Mouse (Mus musculus) brown adipose tissue, adult 24 weeks (tissue): ENCODE data around the gene Kcnip1. TPM values are rescaled to one million over a fixed set of nuclear protein-coding genes. Genes with fewer than 3 reads are reported as not detected.

Source experiments
- H3K27ac ChIP-seq: fragments of 200-500 bp; replicated peaks from 2 replicates; pipeline ENCODE4 v1.5.1; 2012; ENCODE audit warnings: low read depth, mild to moderate bottlenecking, low read length
- H3K4me1 ChIP-seq: fragments of 200-500 bp; 2 replicates; pipeline ENCODE4 v1.6.1; 2012; ENCODE audit warnings: low read length, mixed read lengths; ENCODE audit not compliant: control insufficient read depth, insufficient read depth, insufficient read length
- H3K4me3 ChIP-seq: fragments of 200-500 bp; 2 replicates; pipeline ENCODE4 v1.5.1; 2012; ENCODE audit warnings: low read depth, mild to moderate bottlenecking, low read length, moderate library complexity; ENCODE audit not compliant: insufficient read depth
- polyA plus RNA-seq: library from polyadenylated mRNA; stranded (reverse); fragments of >200 nt; gene quantifications from 2 replicates; pipeline ENCODE4 v1.2.4, GENCODE M21; 2012; ENCODE audit not compliant: missing spikeins, insufficient read depth, insufficient read length

Kcnip1 gene
- polyA plus RNA-seq, 1 experiment, result not detected

GRCm38 (mm10) chr11:33962688-33963407 lies 30.1 kb downstream of the Kcnip1 start, which contains the start of gene Kcnmb1:
TSS of gene Kcnmb1 (plus strand) at chr11:33963013.
- no peak within 1 kb of the TSS for H3K4me3 ChIP-seq
- H3K27ac ChIP-seq, result no peak within 1 kb of the TSS
- no peaks in the 10 kb centered on the region for H3K4me1 ChIP-seq

GRCm38 (mm10) chr11:33962178-33962577 lies 30.8 kb downstream of the Kcnip1 start:
- Histone ChIP-seq H3K27ac (no peak overlapping the region), H3K4me3 (no peak overlapping the region), H3K4me1 (no peaks in the 10 kb centered on the region)

GRCm38 (mm10) chr11:33958713-33959112 lies 34.2 kb downstream of the Kcnip1 start:
- Histone ChIP-seq H3K4me1 (no peaks in the 10 kb centered on the region), H3K4me3 (no peak overlapping the region), H3K27ac (no peak overlapping the region)

- H3K4me3 ChIP-seq, result no peak overlapping the region
- H3K27ac ChIP-seq, result no peak overlapping the region
- H3K4me1 ChIP-seq, result no peaks in the 10 kb centered on the region
Measured at GRCm38 (mm10) chr11:33957595-33957994, 35.4 kb downstream of the Kcnip1 start.

GRCm38 (mm10) chr11:33956623-33957022 lies 36.3 kb downstream of the Kcnip1 start:
- Histone ChIP-seq H3K4me1 (no peaks in the 10 kb centered on the region), H3K27ac (no peak overlapping the region)

GRCm38 (mm10) chr11:33955982-33956381 lies 37.0 kb downstream of the Kcnip1 start:
- Histone ChIP-seq H3K27ac (no peak overlapping the region), H3K4me1 (no peaks in the 10 kb centered on the region)

More at GRCm38 (mm10) chr11:33956623-33957022, 36.3 kb downstream of the Kcnip1 start:
- H3K4me3 ChIP-seq, result no peak overlapping the region

GRCm38 (mm10) chr11:33951684-33952625 lies 41.0 kb downstream of the Kcnip1 start:
- Histone ChIP-seq H3K4me1 (no peaks in the 10 kb centered on the region), H3K27ac (no peak overlapping the region), H3K4me3 (no peak overlapping the region)

More at GRCm38 (mm10) chr11:33955982-33956381, 37.0 kb downstream of the Kcnip1 start:
- H3K4me3 ChIP-seq, result no peak overlapping the region

- H3K4me3 ChIP-seq, result no peak overlapping the region
Measured at GRCm38 (mm10) chr11:33951155-33951554, 41.8 kb downstream of the Kcnip1 start.

GRCm38 (mm10) chr11:33946501-33946900 lies 46.5 kb downstream of the Kcnip1 start:
- H3K4me1 ChIP-seq, result no peaks in the 10 kb centered on the region
- no peak overlapping the region for H3K4me3 ChIP-seq
- no peak overlapping the region for H3K27ac ChIP-seq

More at GRCm38 (mm10) chr11:33951155-33951554, 41.8 kb downstream of the Kcnip1 start:
- H3K4me1 ChIP-seq, result no peaks in the 10 kb centered on the region
- H3K27ac ChIP-seq, result no peak overlapping the region

- Histone ChIP-seq H3K4me3 (no peak overlapping the region), H3K4me1 (no peaks in the 10 kb centered on the region)
Measured at GRCm38 (mm10) chr11:33944786-33945328, 48.1 kb downstream of the Kcnip1 start.

GRCm38 (mm10) chr11:33944067-33944785 lies 48.7 kb downstream of the Kcnip1 start:
- H3K4me1 ChIP-seq, result no peaks in the 10 kb centered on the region
- H3K4me3 ChIP-seq, result no peak overlapping the region
- no peak overlapping the region for H3K27ac ChIP-seq

More at GRCm38 (mm10) chr11:33944786-33945328, 48.1 kb downstream of the Kcnip1 start:
- H3K27ac ChIP-seq, result no peak overlapping the region

GRCm38 (mm10) chr11:33943565-33943964 lies 49.4 kb downstream of the Kcnip1 start:
- no peaks in the 10 kb centered on the region for H3K4me1 ChIP-seq
- H3K4me3 ChIP-seq, result no peak overlapping the region
- no peak overlapping the region for H3K27ac ChIP-seq

GRCm38 (mm10) chr11:33939456-33940113 lies 53.4 kb downstream of the Kcnip1 start:
- Histone ChIP-seq H3K4me1 (no peaks in the 10 kb centered on the region), H3K27ac (no peak overlapping the region), H3K4me3 (no peak overlapping the region)

GRCm38 (mm10) chr11:33938561-33939274 lies 54.2 kb downstream of the Kcnip1 start:
- no peaks in the 10 kb centered on the region for H3K4me1 ChIP-seq
- H3K4me3 ChIP-seq, result no peak overlapping the region

More at GRCm38 (mm10) chr11:33938561-33939274, 54.2 kb downstream of the Kcnip1 start:
- no peak overlapping the region for H3K27ac ChIP-seq
